Mouse (Mus musculus) ES-E14 (cell line): ENCODE data around the gene Ntm.

Experiments used
- CHD2 ChIP-seq: IDR thresholded peaks from 2 replicates; pipeline ENCODE4 v1.6.1; 2014; ENCODE audit warnings: mild to moderate bottlenecking, low read depth, low read length, inconsistent platforms
- HCFC1 ChIP-seq: IDR thresholded peaks from 2 replicates; pipeline ENCODE4 v1.6.1; 2012; ENCODE audit warnings: low read length, inconsistent platforms, borderline replicate concordance; ENCODE audit not compliant: insufficient read depth
- MAFK ChIP-seq: IDR thresholded peaks from 2 replicates; pipeline ENCODE4 v1.6.1; 2014; ENCODE audit warnings: mild to moderate bottlenecking, low read depth, low read length, inconsistent platforms; ENCODE audit not compliant: insufficient read depth
- ZC3H11A ChIP-seq: IDR thresholded peaks from 2 replicates; pipeline ENCODE4 v1.6.1; 2012; ENCODE audit warnings: low read depth, mild to moderate bottlenecking, inconsistent platforms, low read length, borderline replicate concordance
- ZNF384 ChIP-seq: IDR thresholded peaks from 2 replicates; pipeline ENCODE4 v1.6.1; 2012; ENCODE audit warnings: low read depth, low read length, inconsistent platforms

GRCm38 (mm10) chr9:29194265-29194664 is 768.7 kb downstream of the Ntm start:
- TF ChIP-seq ZNF384: no peak
- TF ChIP-seq MAFK: no peak
- TF ChIP-seq CHD2: no peak
- no peak for TF ChIP-seq HCFC1
- no peak for TF ChIP-seq ZC3H11A
